Mouse (Mus musculus) thymus, adult 2 months (tissue): ENCODE results near the gene Endou.

ENCODE experiments used
- CTCF ChIP-seq: fragments of 200-500 bp; IDR thresholded peaks from 2 replicates; pipeline ENCODE4 v1.5.1; 2012; ENCODE audit warnings: mild to moderate bottlenecking, control low read depth, low read length, moderate library complexity, borderline replicate concordance; ENCODE audit not compliant: control insufficient read depth, poor library complexity, insufficient read depth; ENCODE audit errors: extremely low read depth
- POLR2A ChIP-seq: fragments of 200-500 bp; IDR thresholded peaks from 2 replicates; pipeline ENCODE4 v1.6.1; 2012; ENCODE audit warnings: mild to moderate bottlenecking, low read length, control low read depth, moderate library complexity; ENCODE audit not compliant: control insufficient read depth, poor library complexity, insufficient read depth; ENCODE audit errors: extremely low read depth

DNA sequence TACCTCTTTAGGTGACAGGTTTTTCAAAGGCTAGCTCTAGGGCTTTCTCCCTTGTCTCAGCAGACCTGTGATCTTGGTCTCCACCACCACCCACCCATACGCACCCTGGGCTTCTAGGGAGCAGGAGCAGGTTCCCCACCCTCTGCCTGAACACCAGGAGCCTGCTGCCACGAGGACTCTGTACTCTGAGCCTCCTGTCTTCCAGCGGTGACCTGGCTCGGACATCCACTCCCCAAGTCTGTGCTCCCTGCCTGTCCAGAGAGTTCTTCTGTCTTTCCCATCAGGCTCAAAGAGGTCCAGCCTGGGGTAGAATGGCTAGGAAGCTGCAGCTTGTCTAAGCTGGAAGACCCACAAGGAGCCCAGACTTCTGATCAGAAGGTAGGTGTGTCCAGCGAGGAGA lies 12.1 kb upstream of the Endou start:
- TF ChIP-seq CTCF (0 out of 2 replicates have a peak, but pooled peaks have one; percentile 28), POLR2A (no peak)
